Mouse (Mus musculus): ENCODE measurements around the gene Clec1a. TPM values are rescaled to one million over a fixed set of nuclear protein-coding genes. Genes with fewer than 3 reads are reported as not detected.

The Clec1a gene
- polyA plus RNA-seq, 1 experiment from 2014 or later, result 3.8 TPM

GRCm38 (mm10) chr6:129399945-129400344, 51.9 kb downstream of the Clec1a start:
- Histone ChIP-seq H3K27me3 (no peaks in the 10 kb centered on the region), H3K4me1 (no peaks in the 10 kb centered on the region), H3K9me3 (no peaks in the 10 kb centered on the region), H3K27ac (no peak overlapping the region), H3K9ac (no peak overlapping the region), H3K36me3 (no peaks in the 10 kb centered on the region), H3K4me2 (no peak overlapping the region), H3K4me3 (no peak overlapping the region)
- 61% methylated on average over 6 of the region's 6 CpGs for WGBS
- ATAC-seq (ENCODE audit: insufficient number of reproducible peaks, low FRiP score, low TSS enrichment, low read depth), result no peak

GRCm38 (mm10) chr6:129396997-129397396, 54.8 kb downstream of the Clec1a start, which contains the start of gene Clec1b:
Gene Clec1b, plus strand, starts transcription at chr6:129397297.
- ATAC-seq (ENCODE audit: insufficient number of reproducible peaks, low FRiP score, low TSS enrichment, low read depth), result no peak
- Histone ChIP-seq H3K4me1 (no peaks in the 10 kb centered on the region), H3K36me3 (no peaks in the 10 kb centered on the region), H3K9ac (no peak within 1 kb of the TSS), H3K27ac (no peak within 1 kb of the TSS), H3K9me3 (no peaks in the 10 kb centered on the region), H3K4me2 (no peak within 1 kb of the TSS), H3K27me3 (no peaks in the 10 kb centered on the region), H3K4me3 (no peak within 1 kb of the TSS)
- 83% methylated on average over 8 of the region's 8 CpGs for WGBS

- H3K27ac ChIP-seq, result no peak overlapping the region
- H3K4me3 ChIP-seq, result no peak overlapping the region
- ATAC-seq (ENCODE audit: insufficient number of reproducible peaks, low FRiP score, low TSS enrichment, low read depth), result no peak
- 78% methylated on average over 6 of the region's 6 CpGs for WGBS
- H3K4me1 ChIP-seq, result no peaks in the 10 kb centered on the region
- no peaks in the 10 kb centered on the region for H3K36me3 ChIP-seq
- no peaks in the 10 kb centered on the region for H3K9me3 ChIP-seq
- H3K9ac ChIP-seq, result no peak overlapping the region
- no peaks in the 10 kb centered on the region for H3K27me3 ChIP-seq
- no peak overlapping the region for H3K4me2 ChIP-seq
These were observed 58.1 kb downstream of the Clec1a start for GRCm38 (mm10) chr6:129393732-129394131.

- Histone ChIP-seq H3K27me3 (no peaks in the 10 kb centered on the region), H3K4me1 (no peaks in the 10 kb centered on the region), H3K4me3 (no peak overlapping the region), H3K9me3 (no peaks in the 10 kb centered on the region), H3K9ac (no peak overlapping the region), H3K27ac (no peak overlapping the region), H3K36me3 (no peaks in the 10 kb centered on the region), H3K4me2 (no peak overlapping the region)
- WGBS, result 19% methylated on average over 2 of the region's 2 CpGs
- ATAC-seq (ENCODE audit: insufficient number of reproducible peaks, low FRiP score, low TSS enrichment, low read depth), result no peak
These were observed 58.6 kb downstream of the Clec1a start for GRCm38 (mm10) chr6:129393087-129393720.

GRCm38 (mm10) chr6:129385774-129386173, 66.0 kb downstream of the Clec1a start, which contains the start of gene Clec12b:
Gene Clec12b, minus strand, starts transcription at chr6:129385874.
- Histone ChIP-seq H3K4me3 (no peak within 1 kb of the TSS), H3K9me3 (no peaks in the 10 kb centered on the region), H3K27ac (no peak within 1 kb of the TSS), H3K4me1 (no peaks in the 10 kb centered on the region), H3K36me3 (no peaks in the 10 kb centered on the region), H3K27me3 (no peaks in the 10 kb centered on the region), H3K9ac (no peak within 1 kb of the TSS), H3K4me2 (no peak within 1 kb of the TSS)
- no peak for ATAC-seq (ENCODE audit: insufficient number of reproducible peaks, low FRiP score, low TSS enrichment, low read depth)
- WGBS, result 75% methylated on average over 2 of the region's 2 CpGs

- no peak for ATAC-seq (ENCODE audit: insufficient number of reproducible peaks, low FRiP score, low TSS enrichment, low read depth)
- Histone ChIP-seq H3K4me1 (no peaks in the 10 kb centered on the region), H3K9ac (no peak overlapping the region), H3K4me2 (no peak overlapping the region), H3K27ac (no peak overlapping the region), H3K27me3 (no peaks in the 10 kb centered on the region), H3K9me3 (no peaks in the 10 kb centered on the region), H3K36me3 (no peaks in the 10 kb centered on the region), H3K4me3 (no peak overlapping the region)
- WGBS, result 85% methylated on average over 4 of the region's 4 CpGs
These were observed 66.8 kb downstream of the Clec1a start for GRCm38 (mm10) chr6:129385000-129385399.

- Histone ChIP-seq H3K4me2 (no peak overlapping the region), H3K36me3 (no peaks in the 10 kb centered on the region), H3K27ac (no peak overlapping the region), H3K9me3 (no peaks in the 10 kb centered on the region), H3K9ac (no peak overlapping the region), H3K4me3 (no peak overlapping the region), H3K4me1 (no peaks in the 10 kb centered on the region), H3K27me3 (no peaks in the 10 kb centered on the region)
- 41% methylated on average over 3 of the region's 3 CpGs for WGBS
- ATAC-seq (ENCODE audit: insufficient number of reproducible peaks, low FRiP score, low TSS enrichment, low read depth), result no peak
These were observed 68.3 kb downstream of the Clec1a start for GRCm38 (mm10) chr6:129383466-129383865.

- WGBS, result 67% methylated on average over 1 of the region's 1 CpGs
- ATAC-seq (ENCODE audit: insufficient number of reproducible peaks, low FRiP score, low TSS enrichment, low read depth), result no peak
- Histone ChIP-seq H3K36me3 (no peaks in the 10 kb centered on the region), H3K27ac (no peak overlapping the region), H3K9me3 (no peaks in the 10 kb centered on the region), H3K4me2 (no peak overlapping the region), H3K4me3 (no peak overlapping the region), H3K4me1 (no peaks in the 10 kb centered on the region), H3K9ac (no peak overlapping the region), H3K27me3 (no peaks in the 10 kb centered on the region)
These were observed 70.1 kb downstream of the Clec1a start for GRCm38 (mm10) chr6:129381736-129382135.

GRCm38 (mm10) chr6:129380454-129380853, 71.3 kb downstream of the Clec1a start:
- Histone ChIP-seq H3K4me3 (no peak overlapping the region), H3K9ac (no peak overlapping the region), H3K4me2 (no peak overlapping the region), H3K27me3 (no peaks in the 10 kb centered on the region), H3K9me3 (no peaks in the 10 kb centered on the region), H3K27ac (no peak overlapping the region), H3K4me1 (no peaks in the 10 kb centered on the region), H3K36me3 (no peaks in the 10 kb centered on the region)
- ATAC-seq (ENCODE audit: insufficient number of reproducible peaks, low FRiP score, low TSS enrichment, low read depth), result no peak
- WGBS, result 62% methylated on average over 4 of the region's 4 CpGs

GRCm38 (mm10) chr6:129374937-129375471, 76.8 kb downstream of the Clec1a start:
- Histone ChIP-seq H3K36me3 (no peaks in the 10 kb centered on the region), H3K4me2 (no peak overlapping the region), H3K27ac (no peak overlapping the region), H3K9me3 (no peaks in the 10 kb centered on the region), H3K4me1 (no peaks in the 10 kb centered on the region), H3K9ac (no peak overlapping the region), H3K4me3 (no peak overlapping the region), H3K27me3 (no peaks in the 10 kb centered on the region)
- WGBS, result 75% methylated on average over 2 of the region's 2 CpGs
- ATAC-seq (ENCODE audit: insufficient number of reproducible peaks, low FRiP score, low TSS enrichment, low read depth), result no peak
